Mouse (Mus musculus): Measurements from ENCODE around the gene Gm11444. TPM values are rescaled to one million over a fixed set of nuclear protein-coding genes. Genes with fewer than 3 reads are reported as not detected.
A peak's percentile ranks its signal among the peaks of the same experiment; 100 is the strongest.

Gm11444 gene
- total and polyA plus RNA-seq, 2 experiments from 2014 or later, result not detected

GRCm38 (mm10) chr11:85843347-85843692 is 6.8 kb downstream of the Gm11444 start:
- H3K36me3 ChIP-seq (ENCODE audit: insufficient read depth), result no peaks in the 10 kb centered on the region
- WGBS, result 0% methylated on average over 18 of the region's 18 CpGs
- DNase-seq (peak; percentile 67), ATAC-seq (peak; percentile 30; the same call in 1 of the 2 replicates)
- peak overlapping the region; percentile 61 for H3K4me2 ChIP-seq (ENCODE audit: low read depth)
- H3K9me3 ChIP-seq (ENCODE audit: low read length), result no peaks in the 10 kb centered on the region
- no peak overlapping the region for H3K9ac ChIP-seq
- peak overlapping the region; percentile 14; the same call in 1 of the 2 replicates for H3K4me3 ChIP-seq (ENCODE audit: low read depth, low read length)
- no peak overlapping the region for H3K27ac ChIP-seq (ENCODE audit: low read depth, low read length)
- peaks cover 4% of the 10 kb centered on the region; the same call in 1 of the 2 replicates for H3K4me1 ChIP-seq (ENCODE audit: insufficient read depth)
- TF ChIP-seq CTCF (IDR thresholded peaks at IDR 0.05; ENCODE audit: low read depth), result peak; percentile 83
- peaks cover 87% of the 10 kb centered on the region for H3K27me3 ChIP-seq (ENCODE audit: insufficient read depth, low read length)

DNA sequence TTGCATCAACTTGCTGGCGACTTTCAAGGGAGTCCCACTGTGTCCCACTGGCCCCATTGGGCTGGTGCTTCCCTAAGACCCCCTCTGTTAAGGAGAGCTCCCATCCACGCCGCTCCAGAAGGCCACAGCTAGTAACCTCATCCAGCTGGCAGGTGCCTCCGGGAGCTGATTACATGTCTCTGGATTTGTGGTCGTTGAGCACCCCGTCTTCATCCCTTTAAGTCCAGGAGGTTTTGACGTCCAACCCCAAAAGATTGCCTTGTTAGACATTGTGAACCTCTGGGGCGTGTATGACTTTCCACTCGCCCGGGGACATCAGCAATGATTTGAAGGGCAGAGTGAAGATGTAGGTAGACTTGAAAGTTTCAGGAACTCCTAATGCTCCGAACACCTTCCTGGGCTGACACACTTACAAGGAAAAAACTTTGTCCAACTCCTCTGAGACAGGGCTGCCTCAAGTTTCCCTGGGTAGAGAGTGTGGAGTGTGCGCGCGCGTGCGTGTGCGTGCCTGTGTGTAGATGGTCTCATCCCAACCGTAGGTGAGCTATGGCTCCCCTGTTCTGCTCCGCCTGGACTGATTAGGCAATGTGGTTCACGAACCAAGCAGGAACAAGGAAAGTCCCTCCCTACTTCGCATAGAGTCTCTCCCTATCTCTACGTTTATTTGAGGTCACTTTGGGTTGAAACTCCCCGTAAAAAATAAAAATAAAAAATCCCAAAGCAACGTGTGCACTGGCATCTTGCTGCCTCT is 7.4 kb downstream of the Gm11444 start:
- H3K4me3 ChIP-seq (ENCODE audit: low read depth, low read length), result no peak overlapping the region
- no peak overlapping the region for H3K9ac ChIP-seq
- peaks cover 4% of the 10 kb centered on the region; the same call in 1 of the 2 replicates for H3K4me1 ChIP-seq (ENCODE audit: insufficient read depth)
- WGBS, result 4% methylated on average over 24 of the region's 24 CpGs
- DNase-seq (no peak), ATAC-seq (no peak)
- H3K27me3 ChIP-seq (ENCODE audit: insufficient read depth, low read length), result peaks cover 93% of the 10 kb centered on the region
- H3K27ac ChIP-seq (ENCODE audit: low read depth, low read length), result no peak overlapping the region
- H3K9me3 ChIP-seq (ENCODE audit: low read length), result no peaks in the 10 kb centered on the region
- H3K36me3 ChIP-seq (ENCODE audit: insufficient read depth), result no peaks in the 10 kb centered on the region
- TF ChIP-seq CTCF (IDR thresholded peaks at IDR 0.05; ENCODE audit: low read depth), result no peak
- peak overlapping the region; percentile 61; the same call in 1 of the 2 replicates for H3K4me2 ChIP-seq (ENCODE audit: low read depth)

GRCm38 (mm10) chr11:85841980-85842379 is 8.2 kb downstream of the Gm11444 start:
- WGBS, result 2% methylated on average over 31 of the region's 32 CpGs
- peak; percentile 80 for TF ChIP-seq CTCF (IDR thresholded peaks at IDR 0.05; ENCODE audit: low read depth)
- H3K27ac ChIP-seq (ENCODE audit: low read depth, low read length), result no peak overlapping the region
- H3K9ac ChIP-seq, result no peak overlapping the region
- peak overlapping the region; percentile 30 for H3K4me3 ChIP-seq (ENCODE audit: low read depth, low read length)
- peaks cover 92% of the 10 kb centered on the region for H3K27me3 ChIP-seq (ENCODE audit: insufficient read depth, low read length)
- no peaks in the 10 kb centered on the region for H3K36me3 ChIP-seq (ENCODE audit: insufficient read depth)
- ATAC-seq (peak; percentile 75), DNase-seq (peak; percentile 80)
- H3K4me1 ChIP-seq (ENCODE audit: insufficient read depth), result peaks cover 4% of the 10 kb centered on the region; the same call in 1 of the 2 replicates
- peak overlapping the region; percentile 57 for H3K4me2 ChIP-seq (ENCODE audit: low read depth)
- H3K9me3 ChIP-seq (ENCODE audit: low read length), result no peaks in the 10 kb centered on the region

- Histone ChIP-seq H3K9ac (no peak overlapping the region), H3K36me3 (ENCODE audit: insufficient read depth) (no peaks in the 10 kb centered on the region), H3K4me2 (ENCODE audit: low read depth) (no peak overlapping the region), H3K4me3 (ENCODE audit: low read depth, low read length) (no peak overlapping the region), H3K27ac (ENCODE audit: low read depth, low read length) (no peak overlapping the region), H3K27me3 (ENCODE audit: insufficient read depth, low read length) (peaks cover 91% of the 10 kb centered on the region), H3K4me1 (ENCODE audit: insufficient read depth) (peaks cover 4% of the 10 kb centered on the region; the same call in 1 of the 2 replicates), H3K9me3 (ENCODE audit: low read length) (no peaks in the 10 kb centered on the region)
- ATAC-seq (no peak), DNase-seq (no peak)
- TF ChIP-seq CTCF (IDR thresholded peaks at IDR 0.05; ENCODE audit: low read depth), result no peak
- 10% methylated on average over 8 of the region's 8 CpGs for WGBS
Measured at GRCm38 (mm10) chr11:85841211-85841681, 8.9 kb downstream of the Gm11444 start.

DNA sequence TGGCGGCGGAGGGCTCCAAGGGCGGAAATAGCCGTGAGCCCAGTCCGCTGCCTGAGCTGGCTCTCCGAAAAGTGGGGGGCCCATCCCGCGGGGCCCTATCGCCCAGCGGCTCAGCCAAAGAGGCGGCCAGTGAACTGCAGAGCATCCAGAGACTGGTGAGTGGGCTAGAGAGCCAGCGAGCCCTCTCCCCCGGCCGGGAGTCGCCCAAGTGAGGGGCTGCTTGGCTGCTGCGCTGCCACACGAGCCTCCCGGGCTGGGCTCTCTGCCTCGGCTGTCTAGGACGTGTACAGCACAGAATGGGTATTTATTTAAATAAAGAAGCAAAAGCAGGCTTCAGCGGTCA is 9.4 kb downstream of the Gm11444 start:
- no peak overlapping the region for H3K9ac ChIP-seq
- peaks cover 4% of the 10 kb centered on the region; the same call in 1 of the 2 replicates for H3K4me1 ChIP-seq (ENCODE audit: insufficient read depth)
- 2% methylated on average over 21 of the region's 21 CpGs for WGBS
- no peaks in the 10 kb centered on the region for H3K36me3 ChIP-seq (ENCODE audit: insufficient read depth)
- TF ChIP-seq CTCF (IDR thresholded peaks at IDR 0.05; ENCODE audit: low read depth), result no peak
- no peak overlapping the region for H3K4me3 ChIP-seq (ENCODE audit: low read depth, low read length)
- ATAC-seq (no peak), DNase-seq (no peak)
- no peak overlapping the region for H3K4me2 ChIP-seq (ENCODE audit: low read depth)
- peaks cover 92% of the 10 kb centered on the region for H3K27me3 ChIP-seq (ENCODE audit: insufficient read depth, low read length)
- no peaks in the 10 kb centered on the region for H3K9me3 ChIP-seq (ENCODE audit: low read length)
- no peak overlapping the region for H3K27ac ChIP-seq (ENCODE audit: low read depth, low read length)

GRCm38 (mm10) chr11:85840031-85840802 is 9.9 kb downstream of the Gm11444 start:
- Histone ChIP-seq H3K27me3 (ENCODE audit: insufficient read depth, low read length) (peaks cover 92% of the 10 kb centered on the region), H3K36me3 (ENCODE audit: insufficient read depth) (no peaks in the 10 kb centered on the region), H3K9ac (no peak overlapping the region), H3K4me2 (ENCODE audit: low read depth) (no peak overlapping the region), H3K27ac (ENCODE audit: low read depth, low read length) (no peak overlapping the region), H3K4me1 (ENCODE audit: insufficient read depth) (peaks cover 4% of the 10 kb centered on the region; the same call in 1 of the 2 replicates), H3K4me3 (ENCODE audit: low read depth, low read length) (no peak overlapping the region), H3K9me3 (ENCODE audit: low read length) (no peaks in the 10 kb centered on the region)
- no peak for ATAC-seq
- TF ChIP-seq CTCF (IDR thresholded peaks at IDR 0.05; ENCODE audit: low read depth), result no peak
- 6% methylated on average over 27 of the region's 27 CpGs for WGBS
- DNase-seq, result no peak
